Mouse (Mus musculus) megakaryocyte, embryonic 14.5 days (primary cell): ENCODE results near the gene Dync1i1. TPM values are rescaled to one million over a fixed set of nuclear protein-coding genes. Genes with fewer than 3 reads are reported as not detected.

Experiments
- H3K27me3 ChIP-seq: replicated peaks from 2 replicates; pipeline ENCODE3; 2012; ENCODE audit warnings: inconsistent platforms
- H3K36me3 ChIP-seq: replicated peaks from 2 replicates; pipeline ENCODE3; 2012; ENCODE audit warnings: low read length, inconsistent platforms, mixed read lengths
- H3K4me1 ChIP-seq: 2 replicates; pipeline ENCODE4 v1.6.1; 2012; ENCODE audit warnings: inconsistent platforms
- H3K4me3 ChIP-seq: replicated peaks from 2 replicates; pipeline ENCODE3; 2012; ENCODE audit warnings: moderate library complexity, mild to moderate bottlenecking, inconsistent platforms
- H3K9me3 ChIP-seq: 2 replicates; pipeline ENCODE4 v1.6.1; 2012; ENCODE audit warnings: inconsistent platforms
- FLI1 ChIP-seq: IDR thresholded peaks from 2 replicates; pipeline ENCODE4 v1.6.1; 2012; ENCODE audit warnings: low read length, inconsistent platforms, mixed read lengths
- GATA1 ChIP-seq: IDR thresholded peaks from 3 replicates; pipeline ENCODE4 v1.6.1; 2012; ENCODE audit warnings: mixed read lengths, low read length, inconsistent platforms, borderline replicate concordance
- polyA plus RNA-seq: library from polyadenylated mRNA; stranded (reverse); fragments of >175 nt; gene quantifications from 2 replicates; pipeline ENCODE4 v1.2.3, GENCODE M21; 2012; ENCODE audit warnings: low replicate concordance; ENCODE audit not compliant: insufficient read depth

Gene Dync1i1
- polyA plus RNA-seq, 1 experiment = 1.6 TPM

DNA sequence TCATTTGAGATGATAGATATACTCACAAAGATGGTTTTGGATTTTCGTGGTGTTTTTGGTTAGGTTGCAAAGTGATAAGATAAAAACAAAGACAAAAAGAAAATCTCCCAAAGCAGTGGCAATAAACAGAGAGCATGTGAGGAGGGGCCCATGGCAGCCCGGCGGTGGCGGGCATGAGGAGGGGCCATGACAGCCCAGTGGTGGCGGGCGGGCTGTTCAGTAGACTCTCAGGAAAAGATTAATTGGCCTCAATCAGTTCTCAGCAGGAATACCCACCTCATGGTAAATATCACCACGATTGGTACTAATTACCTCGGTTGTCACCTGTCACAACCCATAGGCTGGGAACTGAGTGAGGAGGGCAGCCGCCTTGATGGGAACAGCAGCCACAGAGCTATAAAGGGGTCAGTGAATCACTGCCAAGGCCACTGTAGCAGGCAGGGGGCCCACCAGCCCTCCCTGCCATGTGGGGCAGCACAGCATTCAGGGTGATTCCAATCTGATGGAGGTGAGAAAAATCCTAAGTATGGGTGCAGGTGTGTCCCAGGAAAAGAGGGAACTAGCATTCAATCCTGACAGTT is 224.5 kb downstream of the Dync1i1 start:
- no peaks in the 10 kb centered on the region for H3K36me3 ChIP-seq
- H3K27me3 ChIP-seq = no peaks in the 10 kb centered on the region
- no peaks in the 10 kb centered on the region for H3K4me1 ChIP-seq
- no peak overlapping the region for H3K4me3 ChIP-seq
- no peak for TF ChIP-seq FLI1
- TF ChIP-seq GATA1 = no peak
- peaks cover 4% of the 10 kb centered on the region; the same call in 1 of the 2 replicates for H3K9me3 ChIP-seq

DNA sequence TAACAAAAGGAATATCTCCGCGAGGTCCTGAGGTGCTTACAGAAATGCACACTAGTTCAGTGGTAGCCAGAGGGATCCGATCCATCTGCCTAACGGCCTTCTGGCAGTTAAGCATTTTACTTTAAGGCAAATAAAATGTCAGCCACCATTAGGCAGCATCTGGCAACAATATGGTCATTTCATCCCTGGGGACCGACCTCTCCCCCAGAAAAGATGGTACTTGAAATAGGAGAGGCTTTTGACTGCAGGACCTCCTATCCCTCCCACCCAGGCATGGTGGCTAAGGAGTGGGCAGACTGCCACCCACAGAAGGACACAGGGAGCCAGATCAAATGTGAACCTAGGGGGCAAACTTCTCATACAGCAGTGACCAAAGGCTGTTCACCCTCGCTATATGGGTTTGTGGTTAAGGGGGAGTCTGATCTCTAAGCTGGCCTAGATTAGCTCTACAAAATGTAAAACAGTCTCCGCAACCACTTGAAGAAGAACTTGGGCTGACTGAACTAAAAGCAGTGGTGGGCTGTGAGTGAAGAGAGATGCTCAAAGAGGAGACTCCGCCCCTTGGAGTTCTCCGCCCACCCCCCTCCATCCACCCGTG is 231.0 kb downstream of the Dync1i1 start:
- Histone ChIP-seq H3K9me3 (peaks cover 7% of the 10 kb centered on the region; the same call in 1 of the 2 replicates), H3K36me3 (no peaks in the 10 kb centered on the region), H3K4me3 (no peak overlapping the region), H3K4me1 (no peaks in the 10 kb centered on the region), H3K27me3 (no peaks in the 10 kb centered on the region)
- TF ChIP-seq FLI1 (no peak), GATA1 (no peak)

DNA sequence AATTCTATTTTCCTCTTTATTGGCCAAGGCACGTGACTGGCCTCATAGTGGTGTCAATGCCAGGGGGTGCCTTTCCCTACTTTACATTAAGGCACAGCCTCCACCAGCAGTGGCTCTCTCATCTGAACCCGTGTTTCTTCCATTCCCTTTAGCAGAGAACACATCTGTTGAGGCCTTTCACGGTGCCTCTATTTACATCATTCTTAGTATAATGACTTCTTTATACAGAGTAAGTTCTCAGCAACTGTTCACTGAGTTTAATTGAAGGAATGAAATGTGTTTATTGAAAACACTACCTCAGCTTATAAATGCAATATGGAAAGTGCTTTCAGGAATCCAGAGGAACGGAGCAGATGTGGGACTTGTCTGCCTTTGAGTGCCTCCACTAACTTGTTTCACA is 235.3 kb downstream of the Dync1i1 start:
- Histone ChIP-seq H3K4me3 (no peak overlapping the region), H3K27me3 (no peaks in the 10 kb centered on the region), H3K9me3 (peaks cover 7% of the 10 kb centered on the region; the same call in 1 of the 2 replicates), H3K36me3 (no peaks in the 10 kb centered on the region), H3K4me1 (no peaks in the 10 kb centered on the region)
- TF ChIP-seq GATA1 (no peak), FLI1 (no peak)

DNA sequence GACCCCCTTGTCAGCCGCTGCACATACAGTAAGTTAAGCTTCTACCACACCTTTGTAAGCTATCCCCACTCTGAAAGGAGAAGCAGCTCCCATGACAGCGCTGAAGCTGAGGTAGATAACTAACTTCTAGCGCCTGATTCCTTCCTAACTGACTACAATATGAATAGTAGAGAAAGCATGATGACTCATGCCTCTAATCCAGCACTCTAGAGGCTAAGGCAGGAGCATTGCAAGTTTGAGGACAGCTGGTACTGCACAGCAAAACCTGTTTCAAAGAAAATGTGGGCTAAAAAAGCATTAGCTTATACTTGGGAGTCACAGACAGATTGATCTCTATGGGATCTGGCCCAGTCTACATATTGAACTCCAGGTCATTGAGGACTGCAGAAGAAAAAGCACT is 236.5 kb downstream of the Dync1i1 start:
- no peak for TF ChIP-seq FLI1
- TF ChIP-seq GATA1 = no peak
- Histone ChIP-seq H3K36me3 (no peaks in the 10 kb centered on the region), H3K4me3 (no peak overlapping the region), H3K4me1 (no peaks in the 10 kb centered on the region), H3K9me3 (no peaks in the 10 kb centered on the region), H3K27me3 (no peaks in the 10 kb centered on the region)

DNA sequence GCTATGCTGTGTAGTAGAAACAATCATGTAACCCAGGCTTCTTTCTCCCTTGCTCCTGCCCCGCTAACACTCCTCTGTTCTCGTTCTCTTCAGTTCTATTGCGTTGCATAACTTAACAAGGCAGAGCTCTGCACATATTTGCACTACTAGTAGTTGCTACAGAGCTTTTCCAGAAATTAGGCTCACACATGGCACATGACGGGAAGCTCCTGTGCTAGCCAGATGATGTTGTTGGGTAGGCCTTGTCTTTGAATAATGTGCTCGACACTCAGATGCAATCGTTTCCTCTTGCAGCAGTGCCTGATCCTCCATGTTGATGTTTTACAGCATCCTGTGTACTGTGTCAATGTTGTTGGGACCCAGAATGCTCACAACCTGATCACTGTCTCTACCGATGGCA is 240.9 kb downstream of the Dync1i1 start:
- Histone ChIP-seq H3K9me3 (peaks cover 4% of the 10 kb centered on the region; the same call in 1 of the 2 replicates), H3K4me3 (no peak overlapping the region)

DNA sequence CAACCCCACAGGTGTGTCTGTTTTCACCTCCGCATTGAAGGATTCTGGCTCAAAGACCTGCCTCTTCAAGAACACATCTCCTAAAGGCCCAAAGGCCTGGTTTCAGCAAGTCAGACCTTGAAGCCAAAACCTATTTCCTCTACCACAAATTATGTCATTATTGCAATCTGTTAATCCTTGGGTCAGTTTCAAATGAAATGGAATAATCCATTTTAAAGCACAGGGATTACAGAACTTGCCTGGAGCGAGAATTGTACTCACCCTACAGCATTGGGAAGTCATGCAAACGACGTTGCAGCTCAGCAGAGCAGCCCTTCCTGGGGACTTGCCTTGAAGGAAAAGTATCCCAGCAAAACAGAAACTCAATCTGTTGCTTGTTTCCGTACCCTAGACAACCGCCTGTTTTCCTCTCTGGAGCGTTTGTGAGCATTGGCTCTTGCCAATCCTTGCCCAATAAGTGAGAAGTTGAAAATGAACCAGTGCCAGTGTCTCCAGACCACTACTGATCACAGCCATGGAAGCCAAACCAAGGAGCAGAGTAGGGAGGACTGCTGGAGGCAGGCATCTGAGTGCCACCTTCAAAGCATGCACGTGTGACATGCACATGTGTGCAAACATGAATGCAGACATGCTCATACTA is 241.5 kb downstream of the Dync1i1 start:
- Histone ChIP-seq H3K4me1 (no peaks in the 10 kb centered on the region), H3K9me3 (peaks cover 4% of the 10 kb centered on the region; the same call in 1 of the 2 replicates), H3K27me3 (no peaks in the 10 kb centered on the region), H3K4me3 (no peak overlapping the region), H3K36me3 (no peaks in the 10 kb centered on the region)
- no peak for TF ChIP-seq FLI1
- TF ChIP-seq GATA1 = no peak

More for the DNA sequence above, 240.9 kb downstream of the Dync1i1 start:
- Histone ChIP-seq H3K36me3 (no peaks in the 10 kb centered on the region), H3K27me3 (no peaks in the 10 kb centered on the region), H3K4me1 (no peaks in the 10 kb centered on the region)
- no peak for TF ChIP-seq GATA1
- no peak for TF ChIP-seq FLI1

DNA sequence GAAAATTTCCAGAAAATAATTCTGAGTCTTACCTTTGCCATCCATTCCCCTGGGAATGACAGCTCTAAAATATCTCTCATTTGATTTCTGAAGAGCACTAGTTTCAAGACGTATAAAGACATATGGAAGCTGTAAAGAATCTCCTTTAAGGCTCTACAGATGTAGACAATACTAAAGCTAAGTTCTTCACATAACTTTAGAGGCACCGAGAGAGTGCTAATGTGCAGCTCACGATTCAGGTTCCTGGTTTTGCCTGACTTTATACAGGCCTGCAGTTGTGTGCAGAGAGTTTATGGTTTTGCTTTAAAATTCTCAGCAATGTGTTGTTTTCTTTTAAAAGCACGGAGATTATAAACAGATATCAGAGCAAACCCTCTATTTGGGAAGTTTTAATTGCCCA is 242.1 kb downstream of the Dync1i1 start:
- Histone ChIP-seq H3K9me3 (peaks cover 4% of the 10 kb centered on the region; the same call in 1 of the 2 replicates), H3K4me3 (no peak overlapping the region), H3K4me1 (no peaks in the 10 kb centered on the region), H3K36me3 (no peaks in the 10 kb centered on the region), H3K27me3 (no peaks in the 10 kb centered on the region)
- TF ChIP-seq GATA1 (no peak), FLI1 (no peak)

DNA sequence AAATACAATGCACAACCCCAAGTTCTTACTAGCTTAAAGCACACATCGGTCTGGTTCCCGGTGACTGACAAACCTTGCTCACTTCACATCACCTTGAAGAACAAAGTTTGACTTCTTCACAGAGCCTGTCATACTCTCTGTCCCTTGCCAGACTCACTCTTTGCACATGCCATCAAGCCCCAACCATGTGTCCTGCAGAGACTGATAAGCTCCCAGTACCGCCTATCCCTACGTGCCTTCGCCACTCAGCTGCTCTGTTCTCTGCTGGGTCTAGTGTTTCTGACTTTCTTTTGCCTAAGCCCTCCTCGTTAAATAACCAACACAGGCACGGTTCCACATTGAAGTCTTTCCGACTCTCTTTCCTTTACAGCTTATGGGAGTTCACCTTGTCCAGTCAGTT is 244.2 kb downstream of the Dync1i1 start:
- H3K27me3 ChIP-seq = no peaks in the 10 kb centered on the region
- H3K4me1 ChIP-seq = no peaks in the 10 kb centered on the region
- H3K9me3 ChIP-seq = peaks cover 4% of the 10 kb centered on the region; the same call in 1 of the 2 replicates
- TF ChIP-seq GATA1 (no peak), FLI1 (no peak)
- H3K4me3 ChIP-seq = no peak overlapping the region
- H3K36me3 ChIP-seq = no peaks in the 10 kb centered on the region

DNA sequence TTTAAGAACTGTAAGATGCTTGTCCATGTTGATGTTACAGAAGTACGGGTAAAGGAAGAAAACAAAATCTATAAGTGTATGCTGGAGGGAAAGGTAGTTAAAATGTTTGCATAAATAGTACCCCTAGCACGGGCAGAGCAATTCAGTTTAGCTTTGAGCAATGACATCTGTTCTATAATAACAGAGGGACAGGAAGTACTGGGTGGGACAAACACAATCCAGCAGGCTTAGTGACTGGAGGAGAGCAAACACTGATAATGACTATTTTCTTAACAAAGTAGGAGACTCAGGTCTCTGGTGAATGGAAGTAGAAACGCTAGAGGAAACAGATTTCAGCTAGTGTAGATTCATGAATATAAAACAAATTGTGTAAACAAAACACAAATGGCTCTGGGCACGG is 250.8 kb downstream of the Dync1i1 start:
- Histone ChIP-seq H3K27me3 (no peaks in the 10 kb centered on the region), H3K4me1 (no peaks in the 10 kb centered on the region), H3K36me3 (no peaks in the 10 kb centered on the region), H3K9me3 (no peaks in the 10 kb centered on the region), H3K4me3 (no peak overlapping the region)
- TF ChIP-seq GATA1 (no peak), FLI1 (no peak)
